Mouse (Mus musculus) kidney, embryonic 16.5 days (tissue): ENCODE data around the gene Usp36. TPM values are rescaled to one million over a fixed set of nuclear protein-coding genes. Genes with fewer than 3 reads are reported as not detected.

Experiments
- ATAC-seq: fragments of 200-750 bp; cut with Nextera tagmentation; 2 replicates; pipeline ENCODE4 v1.8.0; 2017; ENCODE audit warnings: moderate TSS enrichment; ENCODE audit not compliant: low FRiP score, low TSS enrichment
- H3K27ac ChIP-seq: fragments of 300-500 bp; sonication (generic); 2 replicates; pipeline ENCODE4 v1.5.1; 2014; ENCODE audit warnings: low read length
- H3K27me3 ChIP-seq: fragments of 300-500 bp; sonication (generic); 2 replicates; pipeline ENCODE4 v1.6.1; 2014; ENCODE audit warnings: low read length, control low read depth, mixed read lengths; ENCODE audit not compliant: insufficient read depth
- H3K36me3 ChIP-seq: fragments of 300-500 bp; sonication (generic); 2 replicates; pipeline ENCODE4 v1.6.1; 2014; ENCODE audit warnings: low read length, control low read depth, mixed read lengths; ENCODE audit not compliant: insufficient read depth
- H3K4me1 ChIP-seq: fragments of 300-500 bp; sonication (generic); 2 replicates; pipeline ENCODE4 v1.6.1; 2014; ENCODE audit warnings: low read length, control low read depth, mixed read lengths; ENCODE audit not compliant: insufficient read depth
- H3K4me2 ChIP-seq: fragments of 300-500 bp; sonication (generic); replicated peaks from 2 replicates; pipeline ENCODE4 v1.6.1; 2014; ENCODE audit warnings: low read depth, low read length
- H3K4me3 ChIP-seq: fragments of 300-500 bp; sonication (generic); 2 replicates; pipeline ENCODE4 v1.5.1; 2014; ENCODE audit warnings: mild to moderate bottlenecking, low read length
- H3K9ac ChIP-seq: fragments of 300-500 bp; sonication (generic); replicated peaks from 2 replicates; pipeline ENCODE4 v1.6.1; 2014; ENCODE audit warnings: low read length
- H3K9me3 ChIP-seq: fragments of 300-500 bp; sonication (generic); 2 replicates; pipeline ENCODE4 v1.6.1; 2016; ENCODE audit warnings: low read length, control low read depth
- WGBS: fragments of 180-500 bp; shearing (Covaris S2); extraction: QIAGEN DNeasy Blood & Tissue Kit; methylation state at CpG from one replicate; pipeline ENCODE4 v1.1.7; 2014; 5-methylcytosine and 5-hydroxymethylcytosine counted together
- polyA plus RNA-seq: library from polyadenylated mRNA; unstranded; fragments of >200 nt; fragmentation: Nextera tagmentation; extraction: Ambion mirVana; gene quantifications from 2 replicates; pipeline ENCODE4 v1.2.1, GENCODE M21; 2015

The Usp36 gene
- polyA plus RNA-seq: 21.4 and 24.8 TPM in 2 replicates

DNA sequence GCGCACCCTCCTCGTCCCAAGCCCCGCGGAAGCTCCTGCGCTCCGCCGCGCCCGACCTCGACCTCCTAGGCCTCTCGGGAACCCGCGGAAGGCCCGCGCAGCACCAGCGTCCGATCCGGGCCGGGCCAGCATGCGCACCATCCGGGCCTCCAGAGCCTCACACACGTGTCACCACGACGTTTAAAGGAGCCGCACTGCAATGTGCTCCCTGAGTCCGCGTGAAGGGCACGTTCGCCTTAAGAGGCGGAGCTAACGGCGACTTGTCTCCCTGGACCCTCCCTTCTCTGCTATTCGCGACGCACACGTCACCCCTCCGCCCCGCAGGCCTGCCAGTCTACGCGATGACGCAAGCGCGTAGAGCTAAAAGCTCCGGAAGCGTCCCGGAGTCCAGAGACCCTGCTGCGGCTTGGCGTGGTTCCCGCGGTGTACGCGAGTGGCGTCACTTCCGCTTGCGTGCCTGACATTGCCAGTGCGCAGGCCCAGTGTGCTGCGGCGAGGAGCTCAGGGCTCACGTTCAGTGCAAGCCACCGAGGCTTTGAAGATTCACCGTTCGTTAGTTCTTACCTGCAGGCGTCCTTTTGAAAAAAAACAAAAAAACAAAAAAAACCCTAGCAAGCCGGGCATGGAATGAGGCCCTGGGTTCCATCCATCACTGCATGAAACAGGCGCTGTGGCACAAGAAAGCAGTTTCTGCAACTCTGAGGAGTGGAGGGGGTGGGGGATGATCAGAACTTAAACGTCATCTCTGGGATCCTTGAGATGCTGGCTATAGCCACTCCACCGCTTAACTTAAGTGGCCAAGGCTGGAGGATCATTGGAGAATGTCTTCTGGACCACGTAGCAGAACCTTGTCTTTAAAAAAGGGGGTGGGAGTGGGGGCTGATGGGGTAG is at the start of gene Usp36:
TSS of gene Usp36 (minus strand) at position 246 of the 891 bp plus-strand sequence.
- peak; percentile 99 for ATAC-seq
- WGBS: 1% methylated on average over 68 of the region's 68 CpGs
- peaks cover 15% of the 10 kb centered on the region for H3K4me1 ChIP-seq
- peak within 1 kb of the TSS; percentile 91 for H3K27ac ChIP-seq
- H3K4me3 ChIP-seq: peak within 1 kb of the TSS; percentile 92
- H3K9me3 ChIP-seq: no peaks in the 10 kb centered on the region
- no peaks in the 10 kb centered on the region for H3K27me3 ChIP-seq
- H3K36me3 ChIP-seq: peaks cover 15% of the 10 kb centered on the region
- H3K9ac ChIP-seq: peak within 1 kb of the TSS; percentile 91
- peak within 1 kb of the TSS; percentile 94 for H3K4me2 ChIP-seq

DNA sequence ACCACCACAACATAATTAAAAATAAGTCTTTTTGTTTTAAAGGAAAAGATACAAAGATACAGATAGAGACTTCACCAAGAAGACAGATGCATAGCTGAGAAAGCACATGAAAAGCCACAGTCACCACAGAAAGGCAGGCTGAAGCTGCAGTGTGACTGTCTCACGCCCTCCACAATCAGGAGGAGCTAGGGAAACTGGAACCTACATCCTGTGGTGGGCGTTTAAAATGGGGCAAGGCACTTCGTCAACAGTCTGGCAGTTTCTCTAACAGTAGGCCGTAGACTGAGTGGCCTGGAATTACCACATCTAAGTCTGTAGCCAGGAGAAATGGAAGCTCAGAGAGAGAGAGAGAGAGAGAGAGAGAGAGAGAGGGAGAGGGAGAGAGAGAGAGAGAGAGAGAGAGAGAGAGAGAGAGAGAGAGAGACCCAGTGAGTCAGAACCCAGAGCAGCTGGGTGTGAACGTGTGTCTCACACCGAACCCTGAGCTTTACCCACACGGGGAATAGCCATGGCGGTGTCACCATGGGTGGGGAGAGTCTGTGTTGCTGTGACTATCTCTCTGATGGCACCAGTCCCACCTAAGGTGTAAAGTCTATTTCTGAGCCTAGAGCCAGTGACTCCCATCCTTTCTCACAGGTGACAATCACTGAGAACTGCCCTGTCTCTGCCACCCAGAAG is 47.6 kb upstream of the Usp36 start:
- Histone ChIP-seq H3K9me3 (no peaks in the 10 kb centered on the region), H3K4me2 (no peak overlapping the region), H3K27ac (no peak overlapping the region), H3K9ac (no peak overlapping the region), H3K27me3 (no peaks in the 10 kb centered on the region), H3K4me3 (no peak overlapping the region), H3K4me1 (peaks cover 24% of the 10 kb centered on the region), H3K36me3 (peaks cover 3% of the 10 kb centered on the region; the same call in 1 of the 2 replicates)
- ATAC-seq: no peak
- 64% methylated on average over 8 of the region's 8 CpGs for WGBS

DNA sequence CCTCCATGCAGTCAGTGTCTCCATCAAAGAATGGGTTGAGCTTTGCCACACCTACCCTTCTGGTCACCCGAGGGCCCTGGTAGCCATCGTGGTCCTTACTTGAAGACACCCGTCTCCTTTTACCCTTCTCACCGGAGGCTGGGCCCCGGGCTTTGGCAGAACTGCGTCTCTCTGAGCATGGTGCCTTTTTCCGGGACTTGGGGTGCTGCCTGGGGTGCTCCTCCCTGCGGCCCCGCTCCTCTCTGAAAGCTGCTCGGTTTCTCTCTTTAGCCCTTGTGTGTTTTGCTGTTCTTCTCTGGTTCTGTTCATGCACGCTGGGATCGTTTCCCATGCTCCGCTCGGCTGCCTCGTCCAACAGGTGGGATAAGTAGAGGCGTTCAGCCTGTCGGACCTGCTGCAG is 43.4 kb upstream of the Usp36 start:
- H3K9ac ChIP-seq: no peak overlapping the region
- WGBS: 57% methylated on average over 17 of the region's 17 CpGs
- no peak overlapping the region for H3K4me2 ChIP-seq
- H3K4me3 ChIP-seq: no peak overlapping the region
- no peaks in the 10 kb centered on the region for H3K9me3 ChIP-seq
- H3K36me3 ChIP-seq: peaks cover 13% of the 10 kb centered on the region; the same call in 1 of the 2 replicates
- no peaks in the 10 kb centered on the region for H3K27me3 ChIP-seq
- no peak overlapping the region for H3K27ac ChIP-seq
- no peak for ATAC-seq
- H3K4me1 ChIP-seq: peaks cover 9% of the 10 kb centered on the region

DNA sequence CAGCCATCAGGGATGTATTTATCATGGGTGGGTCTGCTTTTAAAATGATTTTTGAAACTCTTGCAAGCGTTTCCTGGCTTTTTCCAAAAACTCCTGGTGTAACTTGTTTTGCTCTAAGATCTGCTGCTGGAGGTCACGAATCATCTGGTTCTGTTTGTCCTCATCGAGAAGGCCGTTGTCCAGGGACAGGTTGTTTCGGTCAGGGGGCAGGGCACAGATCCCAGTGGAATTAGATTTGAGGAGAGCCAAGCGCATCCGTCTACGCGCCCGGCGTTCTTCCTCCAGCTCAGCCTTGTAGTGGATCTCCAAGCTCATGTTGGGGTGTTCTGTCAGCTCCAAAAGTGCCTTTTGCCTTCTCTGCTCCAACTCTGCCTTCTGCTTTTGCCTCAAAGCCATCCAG is 42.3 kb upstream of the Usp36 start:
- no peak for ATAC-seq
- no peaks in the 10 kb centered on the region for H3K27me3 ChIP-seq
- H3K36me3 ChIP-seq: peaks cover 13% of the 10 kb centered on the region; the same call in 1 of the 2 replicates
- no peak overlapping the region for H3K4me3 ChIP-seq
- no peaks in the 10 kb centered on the region for H3K9me3 ChIP-seq
- H3K4me1 ChIP-seq: peaks cover 16% of the 10 kb centered on the region
- H3K9ac ChIP-seq: no peak overlapping the region
- 84% methylated on average over 11 of the region's 11 CpGs for WGBS
- no peak overlapping the region for H3K27ac ChIP-seq
- no peak overlapping the region for H3K4me2 ChIP-seq

DNA sequence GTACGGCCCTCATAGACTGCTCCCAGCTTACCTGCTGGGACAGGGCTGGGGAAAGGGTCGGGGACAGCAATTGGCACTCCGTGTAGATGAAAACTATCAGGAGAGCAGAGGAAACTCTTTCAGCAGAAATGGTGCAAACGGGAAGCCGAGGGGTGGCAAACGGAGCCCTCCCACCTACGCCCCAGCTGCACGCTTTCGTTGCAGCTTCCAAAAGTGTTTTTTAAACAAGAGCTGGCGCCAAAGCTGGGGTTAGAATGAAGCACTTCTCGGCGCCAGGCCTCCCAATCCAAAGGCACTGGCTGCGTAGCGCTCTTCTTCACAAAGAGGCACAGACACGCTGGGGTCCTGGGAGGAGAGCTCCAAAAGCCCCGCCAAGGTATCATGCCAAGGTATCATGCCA is 40.7 kb upstream of the Usp36 start:
- Histone ChIP-seq H3K4me1 (peaks cover 25% of the 10 kb centered on the region), H3K4me3 (no peak overlapping the region), H3K9ac (no peak overlapping the region), H3K27me3 (no peaks in the 10 kb centered on the region), H3K36me3 (peaks cover 13% of the 10 kb centered on the region; the same call in 1 of the 2 replicates), H3K9me3 (no peaks in the 10 kb centered on the region), H3K27ac (no peak overlapping the region), H3K4me2 (no peak overlapping the region)
- 95% methylated on average over 16 of the region's 16 CpGs for WGBS
- ATAC-seq: no peak

DNA sequence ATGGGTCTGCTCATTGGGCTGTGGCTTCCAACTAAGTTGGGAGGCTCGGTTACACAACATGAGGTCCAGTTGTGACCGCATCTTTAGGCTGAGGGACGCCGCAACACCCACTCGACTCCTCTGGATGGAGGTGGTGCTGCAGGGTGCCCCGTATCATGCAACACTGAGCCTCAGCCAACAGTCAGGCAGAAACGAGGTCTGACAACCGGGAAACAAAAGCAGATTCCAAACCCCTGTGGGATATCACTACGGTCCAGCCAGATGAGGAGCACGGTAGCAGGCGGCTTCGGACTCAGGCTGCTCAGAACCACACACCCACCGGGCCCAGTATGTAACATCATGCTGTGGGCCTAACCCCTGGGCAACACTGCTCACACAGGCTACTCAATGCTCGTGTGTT is 40.3 kb upstream of the Usp36 start:
- WGBS: 93% methylated on average over 14 of the region's 14 CpGs
- no peak for ATAC-seq

DNA sequence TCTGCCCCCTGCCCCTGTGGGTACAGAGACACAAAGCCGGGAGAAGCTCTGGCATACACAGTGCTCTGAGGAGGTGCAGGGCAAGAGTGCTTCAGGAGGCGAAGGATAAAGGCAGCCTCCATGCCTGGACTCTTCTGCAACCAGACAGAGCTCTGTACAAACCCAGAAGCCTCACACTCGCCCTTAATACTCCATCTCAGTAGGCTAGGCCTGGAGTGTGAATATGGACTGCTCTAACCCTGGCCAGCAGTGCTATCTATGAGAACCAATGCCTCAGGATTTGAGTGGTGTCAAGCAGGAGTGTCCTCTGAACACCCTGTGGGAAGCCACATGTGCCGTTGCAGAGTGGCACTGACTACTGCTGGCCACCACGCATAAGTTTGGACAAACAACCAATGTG is 38.9 kb upstream of the Usp36 start:
- ATAC-seq: no peak
- WGBS: 90% methylated on average over 5 of the region's 5 CpGs
- no peaks in the 10 kb centered on the region for H3K9me3 ChIP-seq
- peaks cover 13% of the 10 kb centered on the region; the same call in 1 of the 2 replicates for H3K36me3 ChIP-seq
- no peak overlapping the region for H3K4me3 ChIP-seq
- no peak overlapping the region for H3K4me2 ChIP-seq
- H3K4me1 ChIP-seq: peaks cover 31% of the 10 kb centered on the region
- no peak overlapping the region for H3K27ac ChIP-seq
- no peaks in the 10 kb centered on the region for H3K27me3 ChIP-seq
- no peak overlapping the region for H3K9ac ChIP-seq

More for the DNA sequence above, 40.3 kb upstream of the Usp36 start:
- no peak overlapping the region for H3K27ac ChIP-seq
- peaks cover 25% of the 10 kb centered on the region for H3K4me1 ChIP-seq
- H3K9me3 ChIP-seq: no peaks in the 10 kb centered on the region
- no peaks in the 10 kb centered on the region for H3K27me3 ChIP-seq
- peaks cover 13% of the 10 kb centered on the region; the same call in 1 of the 2 replicates for H3K36me3 ChIP-seq
- no peak overlapping the region for H3K4me2 ChIP-seq
- H3K4me3 ChIP-seq: no peak overlapping the region
- no peak overlapping the region for H3K9ac ChIP-seq

DNA sequence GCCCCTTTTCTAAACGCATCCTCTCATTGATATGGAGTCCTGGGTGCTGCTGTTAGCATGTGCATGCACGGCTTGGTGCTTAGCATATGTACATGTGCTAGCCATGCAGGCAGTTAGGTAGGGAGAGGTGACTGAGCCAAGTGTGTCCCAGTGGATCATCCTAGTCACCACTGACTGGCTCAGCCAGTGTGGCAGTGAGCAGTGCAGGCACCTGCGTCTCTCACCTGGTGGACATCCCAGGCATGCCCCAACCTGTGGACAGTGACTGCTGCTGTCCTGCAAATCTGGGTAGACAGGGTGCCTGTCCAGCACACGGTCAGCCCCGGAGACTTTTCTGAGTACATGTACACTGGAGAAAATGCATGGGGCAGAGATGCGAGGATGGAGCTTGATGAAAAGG is 38.5 kb upstream of the Usp36 start:
- Histone ChIP-seq H3K27me3 (no peaks in the 10 kb centered on the region), H3K9ac (no peak overlapping the region), H3K4me3 (no peak overlapping the region), H3K27ac (no peak overlapping the region), H3K36me3 (peaks cover 13% of the 10 kb centered on the region; the same call in 1 of the 2 replicates), H3K4me2 (no peak overlapping the region), H3K9me3 (no peaks in the 10 kb centered on the region), H3K4me1 (peaks cover 27% of the 10 kb centered on the region)
- ATAC-seq: no peak
- WGBS: 93% methylated on average over 6 of the region's 6 CpGs

DNA sequence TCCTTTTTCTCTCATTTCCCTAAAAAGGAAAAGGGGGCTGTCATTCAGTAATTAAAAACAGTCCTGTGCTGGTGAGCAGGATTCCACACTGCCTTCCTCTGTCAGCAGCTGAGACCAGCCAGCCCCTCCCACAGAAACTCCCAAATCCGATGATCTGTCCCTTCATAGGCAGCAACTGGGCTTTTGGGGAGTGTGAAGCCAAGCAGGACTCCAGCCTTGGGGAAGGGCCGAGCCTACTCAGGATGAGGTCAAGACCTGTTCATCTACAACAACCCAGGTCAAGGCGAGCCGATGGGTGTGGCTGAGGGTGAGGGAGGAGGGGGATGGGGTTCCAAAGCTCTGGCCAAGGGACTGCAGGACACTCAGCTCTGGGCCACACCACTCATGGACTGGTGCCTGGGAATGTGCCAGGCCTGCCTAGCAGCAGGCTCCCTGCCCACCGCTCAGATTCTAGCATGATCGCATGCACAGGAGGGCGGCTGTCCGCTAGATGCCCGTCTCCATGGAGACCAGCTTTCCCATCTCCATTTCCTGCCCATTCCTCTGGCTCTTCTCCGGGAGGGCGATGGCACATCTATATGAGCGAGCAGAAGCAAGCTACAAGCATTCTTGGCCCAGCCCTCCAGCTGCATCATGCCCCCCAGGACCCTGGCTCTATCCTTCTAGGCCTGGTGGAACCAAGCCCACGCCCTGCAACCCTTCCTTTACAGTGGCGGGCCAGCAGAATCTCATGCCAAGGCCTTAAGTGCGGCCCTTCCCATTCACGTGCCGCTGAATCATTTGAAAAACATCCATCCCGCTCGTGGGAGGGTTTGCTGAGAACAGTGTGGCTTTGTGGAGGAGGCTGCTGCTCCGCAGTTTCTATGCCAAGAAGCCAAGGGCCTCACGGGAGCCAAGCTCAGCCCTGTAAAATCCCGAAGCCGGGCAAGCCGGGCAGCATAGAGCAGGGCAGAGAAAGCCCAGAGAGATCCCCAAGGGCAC is 37.2 kb upstream of the Usp36 start:
- Histone ChIP-seq H3K9ac (no peak overlapping the region), H3K4me1 (peaks cover 25% of the 10 kb centered on the region), H3K27ac (peak overlapping the region; percentile 48), H3K4me3 (no peak overlapping the region), H3K27me3 (no peaks in the 10 kb centered on the region), H3K36me3 (0 out of 2 replicates have a peak, but pooled peaks cover 10% of the 10 kb centered on the region), H3K4me2 (no peak overlapping the region), H3K9me3 (no peaks in the 10 kb centered on the region)
- WGBS: 57% methylated on average over 24 of the region's 24 CpGs
- peak; percentile 32 for ATAC-seq
